Comparison of ENCODE assay signal across 9 mouse cellular contexts in the genomic region with DNA sequence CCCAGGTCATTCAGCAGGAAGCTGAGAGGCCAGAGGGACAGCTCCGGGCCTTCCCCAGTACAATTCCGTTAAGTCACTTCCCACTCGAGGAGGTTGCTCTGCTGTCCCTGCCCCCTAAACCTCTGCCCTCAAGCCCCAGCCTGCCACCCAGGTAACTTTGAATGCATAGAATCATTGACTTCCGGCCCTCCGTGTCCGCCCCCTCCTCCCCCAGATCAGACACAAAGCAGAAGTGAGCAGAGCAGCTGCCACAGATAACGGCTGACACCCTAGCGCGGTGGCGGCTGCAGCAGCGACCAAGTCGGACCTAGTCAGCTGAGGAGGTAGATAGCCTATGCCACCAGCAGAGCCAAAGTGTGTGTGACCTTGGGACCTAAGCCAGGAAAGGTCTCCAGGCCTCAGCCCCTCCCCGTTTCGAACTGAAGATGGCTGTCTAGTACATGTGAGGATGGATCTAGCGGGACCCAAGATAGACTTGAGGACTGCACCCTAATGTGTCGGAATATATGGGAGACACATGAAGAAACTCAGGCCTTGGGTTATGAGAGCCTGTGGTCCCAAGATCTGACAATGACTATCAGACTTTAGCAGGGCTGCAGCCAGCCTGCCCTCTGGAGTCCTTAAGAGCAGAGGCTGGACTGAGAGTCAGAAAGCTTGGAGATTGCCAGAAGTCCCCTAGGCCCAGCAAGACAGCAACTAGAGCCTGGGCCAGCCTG. TPM values are rescaled to one million over a fixed set of nuclear protein-coding genes. Genes with fewer than 3 reads are reported as not detected.
A peak's percentile ranks its signal among the peaks of the same experiment; 100 is the strongest.
DNase-seq lines count a peak whose midpoint lies in the region; ATAC-seq and TF ChIP-seq lines count a peak whose summit lies in the region.
"Had no signal": no experiment of that assay in that cellular context is flagged by ENCODE, and none has a peak within 500 bp of the region (broad histone marks: within the 10 kb centered on the region; RNA-seq: fewer than 3 reads in every experiment).

No protein-coding gene starts in this region.

- H3K27me3 ChIP-seq in hindbrain, embryonic 14.5 days (ENCODE audit: control insufficient read depth, insufficient read depth, low read length): no peaks in the 10 kb centered on the region
- no peaks in the 10 kb centered on the region; the same call in 1 of the 2 replicates for H3K27me3 ChIP-seq in cerebellum, adult 2 months (ENCODE audit: control insufficient read depth, insufficient read depth, low read length)
- H3K27me3 ChIP-seq: embryonic facial prominence, embryonic 12.5 days had no signal

- H3K9me3 ChIP-seq in hindbrain, embryonic 14.5 days (ENCODE audit: control insufficient read depth, low read length): no peaks in the 10 kb centered on the region
- H3K9me3 ChIP-seq: embryonic facial prominence, embryonic 12.5 days had no signal

- H3K4me2 ChIP-seq in hindbrain, embryonic 14.5 days (replicated peaks): no peak overlapping the region
- H3K4me2 ChIP-seq: embryonic facial prominence, embryonic 12.5 days had no signal

- no peaks in the 10 kb centered on the region for H3K36me3 ChIP-seq in hindbrain, embryonic 14.5 days (replicated peaks; ENCODE audit: control insufficient read depth, insufficient read depth)
- H3K36me3 ChIP-seq: embryonic facial prominence, embryonic 12.5 days had no signal

- TF ChIP-seq POLR2A in cerebellum, adult 2 months (IDR thresholded peaks at IDR 0.05; ENCODE audit: borderline replicate concordance, insufficient read depth, low read length): no peak

- WGBS in hindbrain, embryonic 14.5 days: 65% methylated on average over 16 of the region's 16 CpGs
- 71% methylated on average over 16 of the region's 16 CpGs for WGBS in cerebellum, adult 2 months

- TF ChIP-seq CTCF in cerebellum, adult 2 months (IDR thresholded peaks at IDR 0.05; ENCODE audit: borderline replicate concordance, insufficient read depth, low read depth, low read length): no peak

- no peaks in the 10 kb centered on the region for H3K4me1 ChIP-seq in hindbrain, embryonic 14.5 days (replicated peaks; ENCODE audit: control insufficient read depth, insufficient read depth, low read length)
- H3K4me1 ChIP-seq in cerebellum, adult 2 months (ENCODE audit: control insufficient read depth, insufficient read depth, low read length): no peaks in the 10 kb centered on the region
- H3K4me1 ChIP-seq: embryonic facial prominence, embryonic 12.5 days had no signal

- peak; percentile 79 for DNase-seq in T-cell, adult 2 months (ENCODE audit: low spot score)
- peak; percentile 39 to 57 for DNase-seq in lung, adult 18-20 months
- peak; percentile 93 for DNase-seq in spleen, postnatal 36 days (ENCODE audit: low spot score in 2 of 2)
- no peak for DNase-seq in urinary bladder, postnatal 25 days (ENCODE audit: low spot score)
- no peak for DNase-seq in hindbrain, embryonic 14.5 days (ENCODE audit: low spot score)
- no peak for DNase-seq in left cerebral cortex, adult 18-20 months (ENCODE audit: low spot score in 2 of 2)
- DNase-seq in cerebellum, adult 2 months: no peak

- no peak overlapping the region for H3K9ac ChIP-seq in hindbrain, embryonic 14.5 days
- H3K9ac ChIP-seq: embryonic facial prominence, embryonic 12.5 days had no signal

- ATAC-seq in granulocyte monocyte progenitor cell, adult 5-6 weeks (replicated peaks; ENCODE audit: poor library complexity, severe bottlenecking): peak; percentile 61
- no peak for ATAC-seq in hindbrain, embryonic 14.5 days (ENCODE audit: low FRiP score)

- no peak overlapping the region for H3K4me3 ChIP-seq in hindbrain, embryonic 14.5 days (replicated peaks; ENCODE audit: low read length)
- H3K4me3 ChIP-seq in cerebellum, adult 2 months (replicated peaks; ENCODE audit: insufficient read depth, low read depth, low read length): no peak overlapping the region
- H3K4me3 ChIP-seq: embryonic facial prominence, embryonic 12.5 days had no signal

- no peak overlapping the region for H3K27ac ChIP-seq in hindbrain, embryonic 14.5 days
- H3K27ac ChIP-seq in cerebellum, adult 2 months (ENCODE audit: insufficient read depth, low read length): no peak overlapping the region
- H3K27ac ChIP-seq: embryonic facial prominence, embryonic 12.5 days had no signal

RNA-seq across cellular contexts. Expression of gene Rac2, which starts 0.9 kb away (rescaled TPM):
- total RNA-seq in granulocyte monocyte progenitor cell, adult 5-6 weeks (2014; fragmentation: Nextera tagmentation): 325 and 431 TPM in 2 replicates
- 94.7 and 105 TPM in 2 replicates for total RNA-seq in granulocyte monocyte progenitor cell, adult 5-6 weeks (2017)
- 6.3 and 8.1 TPM in 2 replicates for polyA plus RNA-seq in hindbrain, embryonic 14.5 days (2014; fragmentation: Nextera tagmentation; extraction: Ambion mirVana)
- 1 to 10 TPM; 2.9 to 4.6 TPM for total RNA-seq in left cerebral cortex, adult 18-20 months (2021)
- polyA plus RNA-seq in cerebellum, adult 2 months (2012; rRNA removed): 1.4 and 1.8 TPM in 2 replicates

RNA-seq across cellular contexts. Expression of gene Cyth4, which starts 25.1 kb away (rescaled TPM):
- 62.3 and 66.3 TPM in 2 replicates for total RNA-seq in granulocyte monocyte progenitor cell, adult 5-6 weeks (2014; fragmentation: Nextera tagmentation)
- 46.0 and 60.5 TPM in 2 replicates for total RNA-seq in granulocyte monocyte progenitor cell, adult 5-6 weeks (2017)
- 2.5 and 3.8 TPM in 2 replicates for polyA plus RNA-seq in hindbrain, embryonic 14.5 days (2014; fragmentation: Nextera tagmentation; extraction: Ambion mirVana)
- total RNA-seq in left cerebral cortex, adult 18-20 months (2021): 10 to 100 TPM; 10.1 to 10.4 TPM
- 3.8 and 4.6 TPM in 2 replicates for polyA plus RNA-seq in cerebellum, adult 2 months (2012; rRNA removed)

RNA-seq across cellular contexts. Expression of gene Sstr3, which starts 27.2 kb away (rescaled TPM):
- not detected in 2 replicates for total RNA-seq in granulocyte monocyte progenitor cell, adult 5-6 weeks (2014; fragmentation: Nextera tagmentation)
- not detected in 2 replicates for total RNA-seq in granulocyte monocyte progenitor cell, adult 5-6 weeks (2017)
- polyA plus RNA-seq in hindbrain, embryonic 14.5 days (2014; fragmentation: Nextera tagmentation; extraction: Ambion mirVana): 0.34 and 0.64 TPM in 2 replicates
- total RNA-seq in left cerebral cortex, adult 18-20 months (2021): 10 to 100 TPM; 22.1 to 25.2 TPM
- 9.8 and 12.1 TPM in 2 replicates for polyA plus RNA-seq in cerebellum, adult 2 months (2012; rRNA removed)
- polyA plus RNA-seq: embryonic facial prominence, embryonic 12.5 days had no signal

RNA-seq across cellular contexts. Expression of gene C1qtnf6, which starts 40.5 kb away (rescaled TPM):
- total RNA-seq in granulocyte monocyte progenitor cell, adult 5-6 weeks (2014; fragmentation: Nextera tagmentation): 8.1 and 9.1 TPM in 2 replicates
- 1.0 and 1.5 TPM in 2 replicates for total RNA-seq in granulocyte monocyte progenitor cell, adult 5-6 weeks (2017)
- polyA plus RNA-seq in hindbrain, embryonic 14.5 days (2014; fragmentation: Nextera tagmentation; extraction: Ambion mirVana): 9.5 and 11.0 TPM in 2 replicates
- 1 to 10 TPM in 1 of 2 experiments, under 1 TPM in 1; 0.84 to 1.3 TPM for total RNA-seq in left cerebral cortex, adult 18-20 months (2021)
- polyA plus RNA-seq in cerebellum, adult 2 months (2012; rRNA removed): 3.1 and 3.5 TPM in 2 replicates

Comparison
In these comparisons a context has a peak if more than half of its experiments do, and no peak if none do; other contexts are left out.
1. DNase-seq: peak in T-cell, adult 2 months (single experiment), lung, adult 18-20 months (2 of 2) and spleen, postnatal 36 days (2 of 2); none in urinary bladder, postnatal 25 days (single experiment), hindbrain, embryonic 14.5 days (single experiment), left cerebral cortex, adult 18-20 months (0 of 2) and cerebellum, adult 2 months (0 of 2).
2. RNA of gene Rac2, which starts 0.9 kb away (total RNA-seq): 94.7 to 431 TPM in granulocyte monocyte progenitor cell, adult 5-6 weeks; 2.9 to 4.6 TPM in left cerebral cortex, adult 18-20 months; every median in the first group is over 10 times any median in the second.
3. RNA of gene Cyth4, which starts 25.1 kb away (total RNA-seq): 46.0 to 66.3 TPM in granulocyte monocyte progenitor cell, adult 5-6 weeks; 10.1 to 10.4 TPM in left cerebral cortex, adult 18-20 months; every median in the first group is over 4 times any median in the second.
4. RNA of gene Sstr3, which starts 27.2 kb away (total RNA-seq): 22.1 to 25.2 TPM in left cerebral cortex, adult 18-20 months; not detected in granulocyte monocyte progenitor cell, adult 5-6 weeks; every median in the first group is over 10 times any median in the second.